Mouse (Mus musculus) large intestine, adult 2 months (tissue): ENCODE data around the gene Cux1. TPM values are rescaled to one million over a fixed set of nuclear protein-coding genes. Genes with fewer than 3 reads are reported as not detected.

ENCODE experiments used
- DNase-seq: peaks from one replicate; pipeline ENCODE4 v3.0.0-alpha.2; 2012; ENCODE audit warnings: low read depth, low spot score
- WGBS: fragments of 180-500 bp; shearing (Covaris S2); methylation state at CpG from one replicate; pipeline ENCODE4 v1.1.7; 2018; 5-methylcytosine and 5-hydroxymethylcytosine counted together
- polyA plus RNA-seq: library from polyadenylated mRNA; depleted of rRNA; stranded (reverse); fragments of >200 nt; gene quantifications from 2 replicates; pipeline ENCODE4 v1.2.3, GENCODE M21; 2012

Gene Cux1
- polyA plus RNA-seq, 1 experiment, result 36.9 TPM

DNA sequence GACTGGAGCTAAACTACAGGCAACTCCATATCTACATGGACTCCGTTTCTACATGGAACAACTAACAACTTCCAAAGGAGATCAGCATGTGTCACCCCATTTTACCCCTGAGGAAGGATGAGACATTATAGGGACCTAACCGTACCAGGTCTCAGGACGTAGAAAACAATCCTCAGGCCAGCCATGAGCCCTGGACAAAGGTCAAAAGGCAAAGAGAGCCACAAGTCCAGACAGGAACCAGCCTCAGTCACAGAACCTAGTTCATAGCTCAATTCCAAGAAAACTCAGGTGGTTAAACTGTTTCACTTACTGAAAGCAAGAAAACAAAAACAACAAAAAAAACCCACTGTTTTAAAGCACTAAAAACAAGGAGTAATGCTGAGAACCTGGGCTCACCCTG lies 50.7 kb downstream of the Cux1 start:
- WGBS, result 63% methylated on average over 3 of the region's 3 CpGs
- DNase-seq, result no peak

DNA sequence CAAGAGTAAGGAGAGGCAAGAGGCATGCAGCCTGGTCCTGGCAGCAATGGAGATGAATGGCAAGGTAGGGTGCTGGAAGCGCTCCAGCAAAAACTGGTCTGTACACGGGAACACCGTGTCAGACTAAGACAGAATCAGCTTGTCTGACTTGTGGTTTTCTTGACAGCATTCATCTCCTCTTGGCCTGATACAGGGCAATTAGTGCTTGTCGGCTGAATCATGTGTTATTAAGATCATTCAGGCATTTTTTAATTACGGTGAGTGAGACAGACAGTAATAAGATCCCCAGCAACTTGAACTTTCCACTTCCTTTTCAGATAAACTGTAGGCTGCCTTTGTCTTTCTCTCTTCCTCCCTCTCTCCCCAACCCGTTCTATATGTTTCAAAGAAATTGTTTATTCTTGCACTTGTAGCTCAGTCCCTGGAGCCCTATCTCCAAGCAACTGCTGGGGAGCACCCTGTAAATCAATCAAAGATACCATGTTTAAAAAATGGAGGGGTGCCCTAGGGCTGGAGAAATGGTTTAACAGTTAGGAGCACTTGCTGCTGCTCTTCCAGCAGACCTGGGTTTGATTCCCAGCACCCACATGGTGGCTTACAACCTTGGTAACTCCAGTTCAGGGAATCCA lies 53.1 kb downstream of the Cux1 start:
- 29% methylated on average over 6 of the region's 6 CpGs for WGBS
- no peak for DNase-seq

DNA sequence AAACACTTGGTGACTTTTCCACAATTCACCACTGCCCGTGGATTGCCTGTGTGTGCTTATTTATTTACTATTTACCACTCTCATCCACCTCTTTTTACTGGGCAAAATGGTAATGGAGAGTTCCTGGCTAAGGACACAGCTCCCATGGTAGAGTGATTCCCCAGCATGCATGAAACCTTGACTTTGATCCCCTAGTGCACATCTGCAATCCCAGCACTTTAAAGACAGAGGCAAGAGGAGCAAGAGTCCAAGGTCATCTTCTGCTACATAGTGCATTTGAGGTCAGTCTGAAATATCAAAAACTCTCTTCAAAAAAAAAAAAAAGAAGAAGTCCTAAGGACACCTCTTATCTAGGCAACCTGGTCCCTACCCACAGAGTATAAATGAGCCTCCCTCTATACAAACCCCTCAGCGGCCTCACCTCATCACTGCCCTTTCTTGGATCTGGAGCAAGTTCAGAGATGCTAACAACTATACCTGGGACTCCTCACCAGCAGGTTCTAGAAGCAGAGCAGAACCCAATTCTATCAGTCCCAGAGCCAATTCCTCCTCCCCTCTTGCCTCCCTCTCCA lies 55.1 kb downstream of the Cux1 start:
- WGBS, result 83% methylated on average over 2 of the region's 2 CpGs
- DNase-seq, result no peak

DNA sequence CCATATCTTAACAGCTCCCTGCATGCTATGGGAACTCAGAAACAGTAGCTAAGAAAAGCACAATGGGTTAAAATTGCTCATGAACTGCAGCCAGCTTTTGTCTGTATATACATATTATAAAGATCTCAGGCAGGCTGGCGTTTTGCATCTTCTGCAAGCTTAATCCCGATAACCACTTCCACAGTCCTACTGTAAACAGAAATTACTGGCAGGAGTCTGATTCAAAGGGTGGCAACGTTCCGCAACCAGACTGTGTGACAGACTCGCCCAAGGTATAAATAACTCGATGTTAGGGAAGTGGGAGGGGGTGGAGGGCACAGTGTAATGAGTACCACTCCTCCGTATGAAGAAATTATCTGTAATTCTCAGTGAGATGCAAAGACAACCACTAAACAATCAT lies 55.9 kb downstream of the Cux1 start:
- 18% methylated on average over 7 of the region's 7 CpGs for WGBS
- no peak for DNase-seq

DNA sequence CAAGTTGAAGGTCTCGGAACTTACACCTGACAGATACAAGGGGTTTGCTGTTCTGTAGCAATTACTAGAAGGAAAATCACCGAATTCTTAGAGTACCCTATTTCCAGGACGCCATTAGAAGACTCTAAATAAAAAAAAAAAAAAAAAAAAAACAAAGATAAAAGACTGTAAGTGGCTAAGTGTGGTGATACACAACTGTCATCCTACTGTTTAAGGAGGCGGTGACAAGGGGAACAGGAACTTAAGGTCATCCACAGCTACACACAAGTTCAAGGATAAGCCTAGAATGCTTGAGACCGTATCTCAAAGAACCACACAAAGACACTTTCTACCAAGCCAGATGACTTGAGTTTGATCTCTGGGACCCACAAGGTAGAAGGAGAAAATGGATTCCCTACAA lies 56.7 kb downstream of the Cux1 start:
- DNase-seq, result no peak
- WGBS, result 95% methylated on average over 5 of the region's 5 CpGs

DNA sequence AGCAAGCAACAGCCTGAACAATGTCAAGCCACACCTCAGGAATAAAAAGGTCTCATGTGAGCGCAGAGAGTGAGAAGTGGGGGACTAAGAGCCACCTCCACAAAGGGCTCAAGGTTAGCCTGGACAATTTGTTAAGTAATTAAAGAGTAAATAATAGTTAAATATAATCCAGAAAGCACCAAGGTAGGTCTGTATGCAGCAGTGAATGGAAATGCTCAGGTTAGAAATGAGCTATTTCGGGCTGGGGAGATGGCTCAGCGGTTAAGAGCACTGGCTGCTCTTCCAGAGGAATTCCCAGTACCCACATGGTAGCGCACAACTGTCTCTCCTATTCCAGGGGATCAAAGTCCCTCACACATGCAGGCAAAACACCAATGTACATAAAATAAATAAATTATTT lies 59.7 kb downstream of the Cux1 start:
- no peak for DNase-seq
- WGBS, result 88% methylated on average over 4 of the region's 4 CpGs

DNA sequence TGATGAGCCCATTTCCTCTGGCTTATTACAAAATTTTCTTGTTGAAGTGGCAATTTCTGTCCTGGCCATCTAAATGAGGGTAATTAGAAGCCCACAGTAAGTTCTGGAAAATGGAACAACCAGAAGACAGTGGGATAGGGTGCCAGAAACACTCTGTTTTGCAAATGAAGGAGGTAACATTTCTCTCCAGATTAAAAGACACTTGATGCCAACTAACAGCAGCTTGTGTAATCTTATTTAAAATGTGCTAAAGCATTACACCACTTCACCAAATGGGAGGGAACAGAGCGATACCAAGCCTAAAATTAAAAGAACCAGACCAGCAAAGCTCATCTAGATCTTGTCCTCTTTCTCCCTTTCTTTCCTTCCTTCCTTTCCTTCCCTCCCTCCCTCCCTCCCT lies 61.0 kb downstream of the Cux1 start:
- 77% methylated on average over 1 of the region's 1 CpGs for WGBS
- no peak for DNase-seq

DNA sequence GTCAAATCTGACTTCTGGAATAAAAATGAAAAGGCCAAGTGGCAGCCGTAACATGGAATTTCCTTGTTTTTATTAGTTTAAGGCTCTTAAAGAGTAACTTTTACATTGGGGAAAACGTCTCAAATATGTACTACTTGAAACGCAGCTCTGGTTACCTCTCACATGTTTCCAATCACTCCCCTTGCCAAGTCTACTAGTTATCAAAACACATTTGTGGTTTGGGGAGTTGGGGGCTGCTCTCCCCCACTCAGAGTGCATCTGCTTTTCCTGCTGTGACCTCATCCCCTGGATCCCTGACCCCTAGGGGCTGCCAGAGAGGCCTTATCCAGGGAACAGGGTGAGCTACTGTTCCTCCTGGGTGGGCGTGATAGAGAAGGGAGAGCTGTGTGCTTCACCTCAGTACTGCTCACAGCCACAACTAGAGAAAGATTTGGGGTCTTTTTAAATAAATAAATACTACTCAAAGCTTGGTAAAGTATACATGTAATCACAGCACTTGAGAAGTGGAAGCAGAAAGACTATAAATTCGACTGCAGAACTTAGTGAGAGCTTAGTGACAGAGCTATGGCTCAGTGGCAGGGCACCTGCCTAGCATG lies 64.7 kb downstream of the Cux1 start:
- WGBS, result 39% methylated on average over 5 of the region's 5 CpGs
- DNase-seq, result no peak

DNA sequence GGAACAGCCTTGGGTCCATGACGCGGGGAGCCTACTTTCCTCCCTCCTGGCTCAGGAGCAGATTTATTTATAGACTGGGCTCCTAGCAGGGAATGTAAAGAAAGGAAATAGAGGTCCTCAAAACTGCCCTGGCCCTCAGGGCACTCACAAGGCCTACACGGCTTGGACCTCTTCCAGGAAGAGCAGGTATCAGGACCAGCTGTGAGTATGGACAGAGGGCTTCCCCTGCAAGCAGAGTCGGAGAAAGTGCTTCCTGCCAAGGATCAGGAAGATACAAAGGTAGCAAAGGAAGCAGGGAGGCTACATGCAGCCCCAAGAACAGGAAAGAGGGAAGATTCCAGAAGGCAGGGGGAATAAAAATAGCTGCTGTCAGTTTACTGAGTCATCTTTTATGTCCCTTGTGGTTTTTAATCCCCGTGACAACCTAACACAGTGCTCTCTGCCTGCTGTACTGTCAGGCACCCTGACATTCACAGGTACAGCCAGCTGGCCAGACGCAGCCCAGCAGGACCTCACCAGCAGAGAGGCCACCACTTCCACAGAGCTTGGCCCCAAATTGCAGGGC lies 66.9 kb downstream of the Cux1 start:
- 46% methylated on average over 6 of the region's 6 CpGs for WGBS
- DNase-seq, result no peak

DNA sequence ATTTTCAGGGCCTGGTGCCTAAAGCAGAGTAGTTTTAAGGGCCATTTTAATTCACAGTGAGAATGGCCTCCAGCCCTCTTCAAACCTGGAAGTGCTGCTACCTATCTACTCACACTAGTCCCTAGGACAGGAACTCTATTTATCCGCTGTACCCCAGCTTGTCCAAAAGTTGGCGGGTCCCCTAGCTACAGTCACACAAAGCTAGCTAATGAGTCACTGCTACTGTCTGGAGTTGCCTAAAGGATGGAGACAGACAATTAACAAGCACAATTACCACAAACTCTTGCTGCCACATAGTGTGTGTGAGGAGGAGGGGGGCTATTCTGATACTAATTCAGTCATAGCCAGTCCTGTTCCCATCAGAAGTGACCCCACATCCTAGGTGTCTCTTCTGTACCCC lies 68.0 kb downstream of the Cux1 start:
- WGBS, result 80% methylated on average over 2 of the region's 2 CpGs
- no peak for DNase-seq

DNA sequence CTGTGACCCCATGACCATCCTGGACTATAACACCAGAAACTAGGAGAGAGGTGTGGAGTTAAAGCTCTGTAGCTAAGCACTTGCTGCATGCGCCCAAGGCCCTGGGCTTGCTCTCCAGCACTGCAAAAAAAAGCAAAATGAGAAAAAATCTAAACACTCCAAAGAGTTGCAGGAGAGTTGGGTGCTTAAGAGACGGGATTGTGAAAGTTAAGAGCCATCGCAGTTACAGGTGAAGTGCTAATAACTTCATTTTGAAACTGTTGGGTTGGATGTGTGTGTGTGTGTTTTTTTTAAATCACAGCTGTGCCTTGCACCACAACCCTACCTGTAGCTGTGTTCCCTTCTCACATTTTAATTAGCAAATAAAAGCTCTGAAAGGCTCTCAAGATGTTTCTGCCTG lies 68.5 kb downstream of the Cux1 start:
- 89% methylated on average over 3 of the region's 3 CpGs for WGBS
- DNase-seq, result no peak

DNA sequence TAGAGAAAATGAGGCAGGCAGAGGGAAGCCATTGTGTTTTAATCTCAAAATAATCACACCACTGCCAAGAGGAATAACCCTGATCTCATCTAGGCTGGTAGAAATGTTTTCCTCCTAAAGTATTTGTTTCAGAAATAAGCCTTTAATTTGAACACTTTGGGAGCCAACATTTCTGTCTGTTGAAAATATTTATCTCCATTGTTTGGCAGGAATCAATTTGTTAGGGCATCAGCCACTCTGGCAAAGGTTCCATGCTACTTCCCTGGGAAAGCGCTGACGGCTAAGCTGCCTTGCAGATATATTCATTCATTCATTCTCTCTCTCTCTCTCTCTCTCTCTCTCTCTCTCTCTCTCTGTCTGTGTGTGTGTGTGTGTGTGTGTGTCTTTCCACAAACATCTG lies 70.0 kb downstream of the Cux1 start:
- DNase-seq, result no peak
- WGBS, result 83% methylated on average over 2 of the region's 2 CpGs

DNA sequence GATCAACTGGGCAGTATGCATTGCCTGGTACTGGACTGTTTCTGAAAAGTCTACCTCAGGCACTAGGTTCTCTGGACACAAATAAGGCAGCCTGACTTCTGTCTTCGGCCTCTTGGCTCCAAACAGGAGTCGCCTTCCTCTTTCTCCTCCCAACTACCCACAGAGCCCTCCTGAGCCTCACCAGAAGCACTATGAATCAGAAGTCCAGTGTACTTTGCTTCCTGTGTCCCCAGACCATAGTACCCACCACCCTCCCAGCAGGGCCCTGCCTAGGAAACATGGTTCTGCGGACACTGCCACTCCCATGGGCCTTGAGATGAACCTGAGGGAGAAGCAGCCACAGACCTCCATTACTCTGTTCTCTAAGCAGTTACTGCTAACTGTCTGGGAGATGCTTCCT lies 71.7 kb downstream of the Cux1 start:
- no peak for DNase-seq
- 89% methylated on average over 3 of the region's 3 CpGs for WGBS

DNA sequence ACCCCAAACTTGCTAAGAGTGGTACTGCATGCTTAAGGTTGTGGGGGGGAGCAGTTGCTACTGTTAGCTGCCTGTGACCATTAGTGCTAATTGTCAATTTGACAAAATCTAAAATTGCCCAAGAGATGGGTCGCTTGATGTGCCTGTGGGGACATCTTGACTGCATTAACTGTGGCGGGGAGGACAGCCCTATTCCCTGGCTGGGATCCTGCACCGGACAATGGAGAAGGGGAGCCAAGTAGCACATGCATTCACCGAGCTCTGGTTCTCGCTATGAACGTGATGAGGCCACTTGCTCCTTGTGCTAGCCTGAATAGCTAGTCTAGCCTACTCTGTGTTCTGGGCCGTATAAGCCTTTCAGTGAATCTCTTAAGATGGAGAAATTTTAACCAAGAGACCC lies 72.4 kb downstream of the Cux1 start:
- no peak for DNase-seq
- WGBS, result 90% methylated on average over 7 of the region's 7 CpGs

DNA sequence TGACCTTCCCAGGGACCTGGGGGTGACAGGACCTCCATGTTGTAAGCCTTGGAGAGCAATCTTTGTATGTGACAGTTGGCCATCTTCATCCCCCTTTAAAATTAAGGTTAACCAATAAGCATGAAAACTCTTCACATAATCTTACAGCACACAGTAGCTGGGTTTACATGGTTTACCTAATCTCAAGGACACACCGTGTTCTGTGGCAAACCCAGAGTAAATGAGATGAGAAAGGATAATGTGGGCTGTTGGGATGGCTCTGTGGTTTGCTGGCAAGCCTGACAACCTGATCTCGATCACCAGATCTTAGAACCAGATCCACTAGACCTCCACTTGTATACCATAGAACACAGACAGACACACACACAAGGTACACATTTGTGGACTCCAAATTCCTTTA lies 73.0 kb downstream of the Cux1 start:
- whole genome bisulfite sequencing, result 85% methylated on average over 2 of the region's 2 CpGs
- DNase-seq, result no peak

DNA sequence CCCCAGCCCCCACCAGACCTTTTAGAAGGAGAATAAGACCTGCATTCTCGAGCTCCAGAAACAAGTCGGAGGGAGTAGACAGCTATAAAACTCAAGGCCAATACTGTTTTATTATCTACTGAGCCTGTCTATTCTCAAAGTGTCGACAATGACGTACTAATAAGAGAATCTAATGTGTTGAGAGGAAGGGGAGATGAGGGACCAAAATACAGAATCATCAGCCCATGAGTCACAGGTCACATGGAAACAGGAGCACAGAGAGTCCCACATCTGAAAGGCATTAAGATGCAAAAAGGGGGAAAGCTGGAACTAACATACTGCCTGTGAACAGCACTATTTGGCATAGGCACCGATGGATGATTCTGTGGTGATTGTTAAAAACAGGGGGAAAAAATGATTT lies 77.8 kb downstream of the Cux1 start:
- 47% methylated on average over 5 of the region's 5 CpGs for WGBS
- no peak for DNase-seq

DNA sequence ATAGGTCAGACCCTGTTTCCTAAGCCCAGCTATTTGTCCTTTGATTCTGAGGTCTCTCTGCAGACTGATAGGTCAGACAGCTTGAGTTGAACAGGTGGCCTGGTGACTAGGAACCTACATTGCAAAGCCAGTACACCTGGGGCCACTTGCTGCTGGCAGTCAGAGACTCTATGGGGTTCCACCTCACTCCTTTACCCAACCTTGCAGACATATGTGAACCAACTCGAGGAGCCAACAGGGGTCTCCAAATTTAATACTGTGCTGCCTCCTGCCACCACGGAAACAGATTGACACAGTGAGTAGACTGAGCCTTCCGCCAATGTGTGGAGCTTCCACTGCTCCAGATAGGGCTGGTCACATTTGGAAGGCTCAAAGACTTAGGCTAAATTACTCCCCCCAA lies 78.6 kb downstream of the Cux1 start:
- WGBS, result 70% methylated on average over 3 of the region's 3 CpGs

DNA sequence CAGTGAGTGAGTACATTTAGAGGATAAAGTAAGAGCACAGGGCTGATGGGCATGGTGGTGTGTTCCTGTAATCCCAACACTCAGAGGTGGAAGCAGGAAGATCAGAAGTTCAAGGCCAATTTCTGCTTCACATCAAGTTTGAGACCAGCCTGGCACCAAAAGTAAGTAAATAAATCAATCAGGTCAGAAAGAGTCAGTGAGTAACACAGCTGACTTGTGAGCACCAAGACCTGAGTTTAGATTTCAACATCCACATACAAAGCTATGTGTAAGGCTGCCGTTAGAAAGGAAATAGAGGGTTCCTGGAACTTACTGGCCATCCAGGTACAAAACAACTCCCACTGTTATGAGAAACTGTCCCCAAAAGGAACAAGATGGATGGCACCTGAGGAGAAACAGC lies 79.1 kb downstream of the Cux1 start:
- WGBS, result 60% methylated on average over 1 of the region's 1 CpGs
- DNase-seq, result no peak

More for the DNA sequence above, 78.6 kb downstream of the Cux1 start:
- DNase-seq, result no peak

DNA sequence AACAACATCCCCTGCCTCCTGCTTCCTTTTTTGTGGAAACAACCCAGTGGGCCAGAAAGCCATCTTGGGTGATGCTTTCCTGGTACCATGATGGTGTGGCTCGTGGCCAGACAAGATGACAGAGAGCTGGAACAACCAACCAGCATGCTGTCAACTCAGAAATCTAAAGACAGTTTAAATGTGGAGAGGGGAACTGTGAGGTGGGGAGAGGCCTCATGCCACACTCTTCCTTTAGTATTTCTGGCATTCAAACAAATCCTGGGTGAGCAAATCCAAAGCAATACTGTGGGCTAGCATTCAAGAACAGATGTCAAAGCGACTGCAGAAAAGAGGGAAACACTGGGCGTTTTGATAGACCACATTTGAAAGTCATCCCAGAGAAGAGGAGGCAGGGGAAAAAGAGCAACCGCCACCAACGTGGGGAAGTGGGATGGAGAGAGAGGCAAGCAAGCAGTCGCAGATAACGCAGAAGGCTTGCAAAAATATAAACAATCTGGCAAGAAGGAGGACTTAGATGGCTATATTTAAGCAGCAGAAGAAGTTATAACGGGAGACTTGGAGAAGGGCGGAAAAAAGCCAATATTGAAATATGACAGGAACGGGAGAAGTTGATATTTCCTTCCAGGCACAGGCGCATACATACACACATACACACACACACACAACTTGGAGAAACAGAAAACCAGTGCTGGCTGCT lies 79.7 kb downstream of the Cux1 start:
- DNase-seq, result no peak
- WGBS, result 66% methylated on average over 11 of the region's 11 CpGs

DNA sequence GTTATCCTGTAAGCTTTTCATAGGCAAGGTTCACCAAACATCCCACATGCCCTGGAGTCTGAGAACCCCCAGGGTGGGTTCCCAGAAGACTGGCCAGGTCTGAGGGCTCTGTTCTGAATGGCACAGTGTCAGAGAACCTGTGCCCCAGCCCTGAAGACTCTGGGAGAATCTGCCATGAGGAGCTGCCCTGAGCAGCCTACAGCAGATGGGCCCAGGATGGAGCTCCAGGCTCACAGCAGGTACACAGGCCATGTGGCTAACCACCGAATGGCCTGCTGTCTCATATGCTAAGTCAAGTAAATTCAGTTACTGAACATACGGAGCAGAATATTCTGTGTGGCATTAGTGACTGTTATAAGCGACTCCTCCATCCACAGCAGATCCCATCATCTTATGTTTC lies 80.9 kb downstream of the Cux1 start:
- no peak for DNase-seq
- 99% methylated on average over 3 of the region's 3 CpGs for WGBS

DNA sequence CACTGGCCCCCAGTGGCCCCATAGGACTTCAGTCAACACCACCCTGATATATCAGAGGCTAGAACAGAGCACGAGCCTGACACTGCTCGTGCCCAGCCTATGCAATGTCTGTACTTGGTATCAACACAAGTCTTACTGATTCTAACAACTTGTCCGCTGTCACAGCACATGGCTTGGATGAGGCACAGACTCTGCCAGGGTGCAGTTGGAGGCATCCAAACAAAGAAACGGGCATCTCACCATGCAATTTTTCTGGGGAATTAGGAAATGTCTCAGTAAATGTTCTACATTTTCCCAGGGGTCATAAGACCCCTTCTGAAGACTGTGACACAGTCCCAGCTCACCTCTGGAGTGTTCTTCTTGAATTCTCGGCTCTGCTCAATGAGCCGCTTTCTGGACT lies 81.9 kb downstream of the Cux1 start:
- WGBS, result 96% methylated on average over 6 of the region's 6 CpGs
- no peak for DNase-seq
